Mouse (Mus musculus): Measurements from ENCODE around the gene Igf1r. TPM values are rescaled to one million over a fixed set of nuclear protein-coding genes. Genes with fewer than 3 reads are reported as not detected.

Gene Igf1r
- polyA plus RNA-seq, 1 experiment, result 21.3 TPM

GRCm38 (mm10) chr7:68136056-68136455, 183.4 kb downstream of the Igf1r start:
- Histone ChIP-seq H3K4me3 (replicated peaks; ENCODE audit: control insufficient read depth, low read depth, low read length) (no peak overlapping the region), H3K27ac (ENCODE audit: control insufficient read depth, insufficient read depth, low read depth, low read length, poor library complexity) (no peak overlapping the region), H3K4me1 (ENCODE audit: control insufficient read depth, insufficient read depth, low read length) (peaks cover 3% of the 10 kb centered on the region; the same call in 1 of the 2 replicates)
- 74% methylated on average over 10 of the region's 10 CpGs for WGBS
- TF ChIP-seq POLR2A (IDR thresholded peaks at IDR 0.05; ENCODE audit: borderline replicate concordance, control insufficient read depth, low read depth, low read length), result no peak
- TF ChIP-seq CTCF (IDR thresholded peaks at IDR 0.05; ENCODE audit: control insufficient read depth, insufficient read depth, low read length), result no peak

- Histone ChIP-seq H3K4me3 (replicated peaks; ENCODE audit: control insufficient read depth, low read depth, low read length) (no peak overlapping the region), H3K4me1 (ENCODE audit: control insufficient read depth, insufficient read depth, low read length) (peaks cover 5% of the 10 kb centered on the region; the same call in 1 of the 2 replicates), H3K27ac (ENCODE audit: control insufficient read depth, insufficient read depth, low read depth, low read length, poor library complexity) (no peak overlapping the region; the same call in 1 of the 2 replicates)
- TF ChIP-seq POLR2A (IDR thresholded peaks at IDR 0.05; ENCODE audit: borderline replicate concordance, control insufficient read depth, low read depth, low read length) (no peak), CTCF (IDR thresholded peaks at IDR 0.05; ENCODE audit: control insufficient read depth, insufficient read depth, low read length) (no peak)
- 10% methylated on average over 2 of the region's 2 CpGs for WGBS
These were observed 186.8 kb downstream of the Igf1r start for GRCm38 (mm10) chr7:68139384-68139783.

- H3K27ac ChIP-seq (ENCODE audit: control insufficient read depth, insufficient read depth, low read depth, low read length, poor library complexity), result no peak overlapping the region
- 68% methylated on average over 11 of the region's 11 CpGs for WGBS
These were observed 187.6 kb downstream of the Igf1r start for GRCm38 (mm10) chr7:68140041-68140807.

GRCm38 (mm10) chr7:68144266-68144665, 191.6 kb downstream of the Igf1r start:
- H3K27ac ChIP-seq (ENCODE audit: control insufficient read depth, insufficient read depth, low read depth, low read length, poor library complexity), result no peak overlapping the region; the same call in 1 of the 2 replicates
- H3K4me1 ChIP-seq (ENCODE audit: control insufficient read depth, insufficient read depth, low read length), result peaks cover 11% of the 10 kb centered on the region
- no peak for TF ChIP-seq CTCF (IDR thresholded peaks at IDR 0.05; ENCODE audit: control insufficient read depth, insufficient read depth, low read length)
- no peak for TF ChIP-seq POLR2A (IDR thresholded peaks at IDR 0.05; ENCODE audit: borderline replicate concordance, control insufficient read depth, low read depth, low read length)
- no peak overlapping the region for H3K4me3 ChIP-seq (replicated peaks; ENCODE audit: control insufficient read depth, low read depth, low read length)
- WGBS, result 38% methylated on average over 6 of the region's 6 CpGs

More at GRCm38 (mm10) chr7:68140041-68140807, 187.6 kb downstream of the Igf1r start:
- no peak overlapping the region for H3K4me3 ChIP-seq (replicated peaks; ENCODE audit: control insufficient read depth, low read depth, low read length)
- H3K4me1 ChIP-seq (ENCODE audit: control insufficient read depth, insufficient read depth, low read length), result peaks cover 5% of the 10 kb centered on the region; the same call in 1 of the 2 replicates
- no peak for TF ChIP-seq POLR2A (IDR thresholded peaks at IDR 0.05; ENCODE audit: borderline replicate concordance, control insufficient read depth, low read depth, low read length)
- TF ChIP-seq CTCF (IDR thresholded peaks at IDR 0.05; ENCODE audit: control insufficient read depth, insufficient read depth, low read length), result no peak

GRCm38 (mm10) chr7:68148297-68149048, 195.8 kb downstream of the Igf1r start:
- TF ChIP-seq POLR2A (IDR thresholded peaks at IDR 0.05; ENCODE audit: borderline replicate concordance, control insufficient read depth, low read depth, low read length), result no peak
- TF ChIP-seq CTCF (IDR thresholded peaks at IDR 0.05; ENCODE audit: control insufficient read depth, insufficient read depth, low read length), result no peak
- Histone ChIP-seq H3K4me3 (replicated peaks; ENCODE audit: control insufficient read depth, low read depth, low read length) (peak overlapping the region; percentile 67), H3K27ac (ENCODE audit: control insufficient read depth, insufficient read depth, low read depth, low read length, poor library complexity) (peak overlapping the region; percentile 84), H3K4me1 (ENCODE audit: control insufficient read depth, insufficient read depth, low read length) (peaks cover 9% of the 10 kb centered on the region)
- 20% methylated on average over 20 of the region's 20 CpGs for WGBS

GRCm38 (mm10) chr7:68151892-68152291, 199.3 kb downstream of the Igf1r start:
- peaks cover 6% of the 10 kb centered on the region for H3K4me1 ChIP-seq (ENCODE audit: control insufficient read depth, insufficient read depth, low read length)

GRCm38 (mm10) chr7:68152458-68152857, 199.8 kb downstream of the Igf1r start:
- Histone ChIP-seq H3K27ac (ENCODE audit: control insufficient read depth, insufficient read depth, low read depth, low read length, poor library complexity) (no peak overlapping the region), H3K4me3 (replicated peaks; ENCODE audit: control insufficient read depth, low read depth, low read length) (no peak overlapping the region), H3K4me1 (ENCODE audit: control insufficient read depth, insufficient read depth, low read length) (peaks cover 5% of the 10 kb centered on the region)
- 81% methylated on average over 8 of the region's 8 CpGs for whole genome bisulfite sequencing
- TF ChIP-seq POLR2A (IDR thresholded peaks at IDR 0.05; ENCODE audit: borderline replicate concordance, control insufficient read depth, low read depth, low read length), result no peak
- TF ChIP-seq CTCF (IDR thresholded peaks at IDR 0.05; ENCODE audit: control insufficient read depth, insufficient read depth, low read length), result no peak

More at GRCm38 (mm10) chr7:68151892-68152291, 199.3 kb downstream of the Igf1r start:
- WGBS, result 33% methylated on average over 5 of the region's 5 CpGs
- H3K27ac ChIP-seq (ENCODE audit: control insufficient read depth, insufficient read depth, low read depth, low read length, poor library complexity), result peak overlapping the region; percentile 15; the same call in 1 of the 2 replicates
- TF ChIP-seq CTCF (IDR thresholded peaks at IDR 0.05; ENCODE audit: control insufficient read depth, insufficient read depth, low read length) (no peak), POLR2A (IDR thresholded peaks at IDR 0.05; ENCODE audit: borderline replicate concordance, control insufficient read depth, low read depth, low read length) (no peak)
- H3K4me3 ChIP-seq (replicated peaks; ENCODE audit: control insufficient read depth, low read depth, low read length), result no peak overlapping the region

GRCm38 (mm10) chr7:68153269-68153668, 200.6 kb downstream of the Igf1r start:
- 79% methylated on average over 8 of the region's 8 CpGs for WGBS
- Histone ChIP-seq H3K27ac (ENCODE audit: control insufficient read depth, insufficient read depth, low read depth, low read length, poor library complexity) (no peak overlapping the region), H3K4me3 (replicated peaks; ENCODE audit: control insufficient read depth, low read depth, low read length) (no peak overlapping the region), H3K4me1 (ENCODE audit: control insufficient read depth, insufficient read depth, low read length) (peaks cover 3% of the 10 kb centered on the region; the same call in 1 of the 2 replicates)
- TF ChIP-seq CTCF (IDR thresholded peaks at IDR 0.05; ENCODE audit: control insufficient read depth, insufficient read depth, low read length) (no peak), POLR2A (IDR thresholded peaks at IDR 0.05; ENCODE audit: borderline replicate concordance, control insufficient read depth, low read depth, low read length) (no peak)
